Mouse (Mus musculus) brain, adult 10 weeks (tissue): ENCODE data around the gene Prl3a1. TPM values are rescaled to one million over a fixed set of nuclear protein-coding genes. Genes with fewer than 3 reads are reported as not detected.

Source experiments
- polyA plus RNA-seq: library from polyadenylated mRNA; stranded (reverse); fragments of 350-450 nt; fragmentation: Illumina TruSeq; extraction: RNeasy Lipid Tissue Mini Kit (QIAGEN cat#74804); gene quantifications from one replicate; pipeline ENCODE4 v1.2.3, GENCODE M21; 2015; ENCODE audit warnings: low read depth, low replicate concordance

Gene Prl3a1
- not detected for polyA plus RNA-seq

DNA sequence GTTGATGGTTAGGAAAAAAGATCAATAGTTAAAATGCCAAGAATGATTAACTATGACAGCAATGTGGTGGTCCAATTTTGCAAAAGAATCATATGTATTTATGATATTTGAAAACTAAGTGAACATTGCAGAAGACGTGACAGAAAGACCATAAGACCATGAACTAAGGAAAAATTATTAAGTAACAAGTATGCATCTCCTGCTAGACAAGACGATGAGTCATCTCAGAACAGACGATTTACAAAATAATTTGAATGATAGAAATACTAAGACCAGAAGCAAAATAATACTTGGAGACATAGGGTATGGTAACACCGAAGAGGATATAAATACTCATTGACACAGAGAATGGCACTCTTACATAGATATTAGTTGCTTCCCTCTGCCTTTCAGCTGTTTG, at the start of gene Prl3a1:
Gene Prl3a1 (plus strand): TSS at position 301 of the 400 bp plus-strand sequence.

DNA sequence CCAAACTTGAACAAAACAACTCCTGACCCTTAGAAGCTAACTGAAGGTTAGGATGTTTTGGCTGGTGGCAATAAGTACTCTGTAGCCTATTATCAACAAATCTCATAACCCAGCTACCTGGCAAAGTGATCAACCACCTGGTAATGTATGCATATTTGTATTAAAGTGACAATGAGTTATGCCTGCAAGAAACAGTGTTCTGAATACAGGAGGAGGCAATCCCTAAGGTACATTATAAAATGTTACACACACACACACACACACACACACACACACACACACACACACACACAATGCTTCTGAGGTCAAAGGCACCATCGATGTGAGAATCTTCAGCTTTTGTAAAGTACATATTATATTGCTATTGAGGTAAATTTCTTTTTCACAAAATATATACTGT, 17.7 kb upstream of the Prl3a1 start, which contains the start of gene Prl3b1:
Gene Prl3b1 (plus strand): TSS at position 301 of the 400 bp plus-strand sequence.

DNA sequence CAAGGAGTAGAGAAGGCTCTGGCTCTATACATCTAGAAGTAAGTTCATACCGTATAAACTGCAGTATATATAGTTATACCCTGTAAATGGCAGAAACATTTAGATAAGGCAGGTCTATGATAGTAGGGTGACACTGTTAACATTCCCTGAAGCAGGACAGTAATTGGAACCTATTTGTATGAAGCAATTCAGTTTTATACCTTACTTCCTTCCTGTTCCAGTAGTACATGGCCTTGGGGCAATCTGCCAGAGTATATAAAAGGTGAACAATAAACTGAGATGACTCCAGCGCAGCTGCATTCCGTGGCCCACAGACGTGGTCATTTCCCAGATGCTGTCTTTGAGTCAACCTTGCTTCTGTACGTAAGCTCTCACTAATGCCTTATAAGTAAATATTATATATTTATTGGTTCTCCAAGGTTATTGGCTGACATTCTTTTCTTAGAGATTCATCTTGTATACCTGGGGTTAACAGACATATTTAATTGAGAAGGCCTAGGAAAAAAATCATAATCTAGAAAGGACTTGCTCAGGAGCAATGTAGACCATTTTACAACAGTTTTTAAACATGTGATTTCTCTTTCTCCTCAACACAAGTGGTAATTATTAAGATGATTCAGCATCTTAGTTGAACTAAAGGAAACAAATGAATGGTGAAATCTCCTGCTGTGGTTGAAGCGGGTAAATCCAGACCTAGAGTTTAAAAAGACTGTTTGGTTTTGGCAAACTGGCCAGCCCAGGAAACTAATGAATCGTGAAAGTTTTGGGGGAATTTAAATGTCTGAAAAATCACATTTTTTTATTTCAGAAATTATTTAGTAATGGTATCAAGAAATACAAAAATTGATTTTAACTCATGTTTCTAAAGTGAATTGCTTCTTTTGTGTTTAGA, 53.3 kb downstream of the Prl3a1 start, which contains the start of gene Prl6a1:
Gene Prl6a1 (plus strand): TSS at position 294 of the 892 bp plus-strand sequence.

Other genes with a start within 250 kb of the Prl3a1 start
- not detected for gene Prl, start 201.9 kb upstream of the Prl3a1 start, polyA plus RNA-seq
- gene Prl3d1, start 165.2 kb upstream of the Prl3a1 start, polyA plus RNA-seq, result not detected
- not detected for gene Prl3d2, start 137.7 kb upstream of the Prl3a1 start, polyA plus RNA-seq
- not detected for gene Prl3d3, start 102.6 kb upstream of the Prl3a1 start, polyA plus RNA-seq
- gene Prl3c1, start 62.8 kb upstream of the Prl3a1 start, polyA plus RNA-seq, result not detected
- gene Prl3b1, start 17.6 kb upstream of the Prl3a1 start, polyA plus RNA-seq, result not detected
- not detected for gene Prl6a1, start 53.2 kb downstream of the Prl3a1 start, polyA plus RNA-seq
- not detected for gene Prl8a2, start 86.2 kb downstream of the Prl3a1 start, polyA plus RNA-seq
- gene Prl2b1, start 131.4 kb downstream of the Prl3a1 start, polyA plus RNA-seq, result not detected
- not detected for gene Prl8a6, start 179.3 kb downstream of the Prl3a1 start, polyA plus RNA-seq